Mouse (Mus musculus) inflammation-experienced regulatory T-cells, adult 6 months (primary cell): ENCODE data around the gene Ccdc47. TPM values are rescaled to one million over a fixed set of nuclear protein-coding genes. Genes with fewer than 3 reads are reported as not detected.
A peak's percentile ranks its signal among the peaks of the same experiment; 100 is the strongest.
"Not testable (repeated sequence)": the region's sequence is repeated elsewhere in the genome, so short reads cannot be mapped to it uniquely, and the experiment has no call there.

Experiments used
- ATAC-seq: one replicate; pipeline ENCODE4 v1.8.0; 2017
- polyA plus RNA-seq, 3 experiments: library from polyadenylated mRNA; unstranded; fragments of 100-300 nt; shearing (Covaris generic); gene quantifications; one replicate each; pipeline ENCODE4 v1.2.1; 2017

Ccdc47 gene
- polyA plus RNA-seq = 10 to 100 TPM; 77.0 to 93.9 (median 77.0) TPM

GRCm38 (mm10) chr11:106215927-106216729 is at the start of gene Ccdc47:
Ccdc47 (minus strand) TSS chr11:106216344.
- peak; percentile 86 for ATAC-seq

- no peak for ATAC-seq
Measured at GRCm38 (mm10) chr11:106265570-106265969, 49.4 kb upstream of the Ccdc47 start.

- no peak for ATAC-seq
Measured at GRCm38 (mm10) chr11:106264988-106265387, 48.8 kb upstream of the Ccdc47 start.

DNA sequence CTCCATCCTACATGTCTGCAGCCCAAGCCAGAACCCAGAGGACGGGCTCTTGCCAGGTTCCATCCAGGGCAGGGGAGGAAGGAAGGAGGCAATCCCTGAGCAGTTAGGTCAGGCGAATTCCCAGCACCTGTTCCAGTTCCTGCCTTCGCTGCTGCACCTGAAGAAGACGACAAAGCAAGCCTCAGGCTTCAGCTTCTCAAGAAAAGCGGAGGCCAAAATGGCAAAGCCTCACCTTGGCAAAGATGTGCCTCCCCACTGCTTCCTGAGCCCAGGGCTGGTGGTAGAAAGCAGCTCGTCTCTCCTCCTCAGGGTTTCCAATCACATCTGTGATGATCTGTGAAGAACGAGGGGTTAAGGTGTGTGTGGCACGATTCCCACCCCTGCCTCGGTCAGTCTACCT is 47.8 kb upstream of the Ccdc47 start:
- ATAC-seq = no peak

DNA sequence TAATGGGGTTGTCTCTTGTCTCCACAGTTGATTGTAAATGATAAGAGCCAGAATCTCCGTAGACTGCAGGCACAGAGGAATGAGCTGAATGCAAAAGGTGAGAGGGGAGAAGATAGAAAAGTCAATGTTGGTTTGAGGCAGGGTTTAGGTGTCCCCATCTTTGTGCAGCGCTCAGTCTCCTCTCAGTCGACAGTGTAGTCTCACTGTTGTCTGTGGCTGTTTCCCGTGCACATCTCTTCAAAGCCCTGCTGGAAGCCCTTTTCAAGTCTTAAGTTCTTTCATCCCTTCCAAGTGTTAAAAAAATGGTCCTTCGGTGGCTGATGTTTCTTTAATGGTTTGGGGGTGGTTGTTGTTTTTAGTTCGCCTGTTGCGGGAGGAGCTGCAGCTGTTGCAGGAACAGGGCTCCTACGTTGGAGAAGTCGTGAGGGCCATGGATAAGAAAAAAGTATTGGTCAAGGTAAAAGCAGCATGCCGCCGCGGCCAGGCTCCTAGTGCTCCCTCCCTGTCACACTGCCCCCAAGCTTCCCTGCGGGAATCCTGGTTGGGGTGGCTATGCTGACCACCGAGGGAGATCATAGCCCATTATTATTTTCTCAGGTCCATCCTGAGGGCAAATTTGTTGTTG is 44.8 kb upstream of the Ccdc47 start:
- no peak for ATAC-seq

- no peak for ATAC-seq
Measured at GRCm38 (mm10) chr11:106256775-106257174, 40.6 kb upstream of the Ccdc47 start.

GRCm38 (mm10) chr11:106255685-106256451 is 39.7 kb upstream of the Ccdc47 start, which contains the start of the genes Ftsj3 and Psmc5:
Ftsj3 (minus strand) TSS chr11:106256079.
Psmc5 (plus strand) TSS chr11:106256154.
- peak; percentile 88 for ATAC-seq

- ATAC-seq = no peak
Measured at GRCm38 (mm10) chr11:106255174-106255573, 39.0 kb upstream of the Ccdc47 start.

GRCm38 (mm10) chr11:106254767-106255166 is 38.6 kb upstream of the Ccdc47 start:
- no peak for ATAC-seq

- ATAC-seq = no peak
Measured at GRCm38 (mm10) chr11:106249326-106249725, 33.2 kb upstream of the Ccdc47 start.

GRCm38 (mm10) chr11:106246834-106247233 is 30.7 kb upstream of the Ccdc47 start:
- ATAC-seq = no peak

DNA sequence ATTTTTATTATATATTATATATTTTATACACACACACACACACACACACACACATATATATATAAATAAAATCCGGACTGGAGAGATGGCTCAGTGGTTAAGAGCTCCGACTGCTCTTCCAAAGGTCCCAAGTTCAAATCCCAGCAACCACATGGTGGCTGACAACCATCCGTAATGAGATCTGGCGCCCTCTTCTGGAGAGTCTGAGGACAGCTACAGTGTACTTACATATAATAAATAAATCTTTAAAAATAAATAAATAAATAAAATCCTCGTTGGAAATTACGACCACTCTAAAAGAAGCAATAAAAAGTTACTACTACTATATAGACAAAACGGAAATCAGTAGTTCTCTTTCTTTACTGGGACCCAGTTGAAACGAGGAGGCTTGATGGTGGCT is 17.8 kb upstream of the Ccdc47 start:
- not testable (repeated sequence) for ATAC-seq

- no peak for ATAC-seq
Measured at GRCm38 (mm10) chr11:106220603-106221002, 4.5 kb upstream of the Ccdc47 start.

- peak; percentile 70 for ATAC-seq
Measured at GRCm38 (mm10) chr11:106216730-106217490, 766 bp upstream of the Ccdc47 start, which contains the start of gene Ddx42. Ddx42 (plus strand) TSS chr11:106216926.

- no peak for ATAC-seq
Measured at GRCm38 (mm10) chr11:106215450-106215859, 689 bp downstream of the Ccdc47 start.

GRCm38 (mm10) chr11:106214856-106215255 is 1.3 kb downstream of the Ccdc47 start:
- no peak for ATAC-seq

DNA sequence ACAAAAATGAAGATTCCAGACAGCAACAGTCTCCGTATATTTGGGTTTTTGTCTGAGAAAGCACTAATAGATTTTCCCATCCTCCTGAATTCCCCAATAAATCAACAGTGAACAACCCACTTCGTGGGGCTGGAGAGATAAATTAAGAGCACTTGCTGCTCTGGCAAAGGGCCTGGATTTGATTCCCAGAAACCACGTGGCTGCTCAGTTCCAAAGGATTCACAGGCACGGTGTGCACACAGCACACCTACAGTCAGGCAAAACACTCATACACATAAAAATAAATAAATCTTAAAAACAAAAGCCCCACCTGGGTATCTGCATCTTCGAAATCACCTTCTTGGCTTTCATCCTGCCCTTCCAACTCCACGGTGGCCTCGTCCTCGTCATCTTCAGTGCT is 3.4 kb downstream of the Ccdc47 start:
- ATAC-seq = no peak

- peak; percentile 69 for ATAC-seq
Measured at GRCm38 (mm10) chr11:106202123-106202465, 14.1 kb downstream of the Ccdc47 start, which contains the start of gene Strada. Strada (minus strand) TSS chr11:106202168.

DNA sequence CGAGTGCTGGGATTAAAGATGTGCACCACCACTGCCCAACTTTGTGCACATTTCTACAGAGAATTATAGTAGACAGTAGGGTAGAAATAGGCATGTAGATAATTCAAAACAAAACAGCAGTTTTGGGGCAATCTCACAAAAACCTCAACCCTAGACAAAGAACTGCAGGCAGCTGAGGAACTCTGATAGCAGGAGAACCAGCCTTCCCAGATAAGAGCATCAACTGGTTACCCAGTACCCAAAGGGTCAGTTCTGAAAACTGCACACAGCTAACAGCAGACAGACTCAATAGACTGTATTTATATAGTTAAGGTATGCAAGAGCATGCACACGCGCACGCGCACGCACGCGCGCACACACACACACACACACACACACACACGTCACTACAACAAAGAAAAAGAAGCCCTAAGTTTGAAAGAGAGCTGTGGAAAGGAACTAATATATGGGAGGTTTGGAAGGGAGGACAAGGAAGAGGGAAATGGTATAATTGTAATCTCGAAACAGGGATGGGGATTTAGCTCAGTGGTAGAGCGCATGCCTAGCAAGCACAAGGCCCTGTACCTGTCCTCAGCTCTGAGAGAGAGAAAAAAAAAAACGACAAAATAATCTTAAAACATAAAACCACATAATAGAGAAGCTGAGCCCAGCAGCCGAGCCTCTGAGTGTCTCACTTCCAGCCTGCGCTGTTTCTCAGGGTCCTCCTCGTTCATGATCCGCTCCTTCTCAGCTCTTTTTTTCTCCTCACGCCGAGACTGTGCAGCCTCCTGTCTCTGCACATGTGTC is 14.6 kb downstream of the Ccdc47 start:
- peak; percentile 55 for ATAC-seq

- peak; percentile 60 for ATAC-seq
Measured at GRCm38 (mm10) chr11:106200756-106201155, 15.4 kb downstream of the Ccdc47 start.

- not testable (repeated sequence) for ATAC-seq
Measured at GRCm38 (mm10) chr11:106199997-106200396, 16.1 kb downstream of the Ccdc47 start.
